Mouse (Mus musculus): ENCODE measurements around the gene Olfr549.

The Olfr549 gene

GRCm38 (mm10) chr7:102549570-102549969 lies at the start of gene Olfr549:
Gene Olfr549, plus strand, starts transcription at chr7:102549870.
- DNase-seq (ENCODE audit: low read depth, low spot score): no peak

- no peak for DNase-seq (ENCODE audit: low read depth, low spot score)
Measured at GRCm38 (mm10) chr7:102501986-102502385, 47.7 kb upstream of the Olfr549 start.

- peak; percentile 85 for DNase-seq (ENCODE audit: low read depth, low spot score)
Measured at GRCm38 (mm10) chr7:102506848-102507247, 42.8 kb upstream of the Olfr549 start.

- DNase-seq (ENCODE audit: low read depth, low spot score): no peak
Measured at GRCm38 (mm10) chr7:102508066-102508465, 41.6 kb upstream of the Olfr549 start.

GRCm38 (mm10) chr7:102508666-102509065 lies 41.0 kb upstream of the Olfr549 start:
- DNase-seq (ENCODE audit: low read depth, low spot score): no peak

- no peak for DNase-seq (ENCODE audit: low read depth, low spot score)
Measured at GRCm38 (mm10) chr7:102509726-102510125, 39.9 kb upstream of the Olfr549 start.

GRCm38 (mm10) chr7:102511927-102512326 lies 37.7 kb upstream of the Olfr549 start:
- DNase-seq (ENCODE audit: low read depth, low spot score): no peak

- DNase-seq (ENCODE audit: low read depth, low spot score): peak; percentile 90
Measured at GRCm38 (mm10) chr7:102512814-102513435, 36.7 kb upstream of the Olfr549 start.

GRCm38 (mm10) chr7:102514144-102514543 lies 35.5 kb upstream of the Olfr549 start:
- no peak for DNase-seq (ENCODE audit: low read depth, low spot score)

GRCm38 (mm10) chr7:102516261-102517050 lies 33.2 kb upstream of the Olfr549 start:
- no peak for DNase-seq (ENCODE audit: low read depth, low spot score)

GRCm38 (mm10) chr7:102517051-102517335 lies 32.7 kb upstream of the Olfr549 start:
- no peak for DNase-seq (ENCODE audit: low read depth, low spot score)

GRCm38 (mm10) chr7:102529052-102529451 lies 20.6 kb upstream of the Olfr549 start:
- DNase-seq (ENCODE audit: low read depth, low spot score): peak; percentile 51

GRCm38 (mm10) chr7:102534449-102534848 lies 15.2 kb upstream of the Olfr549 start, which contains the start of gene Olfr547:
Gene Olfr547, plus strand, starts transcription at chr7:102534749.
- no peak for DNase-seq (ENCODE audit: low read depth, low spot score)

- no peak for DNase-seq (ENCODE audit: low read depth, low spot score)
Measured at GRCm38 (mm10) chr7:102540596-102540995, 9.1 kb upstream of the Olfr549 start, which contains the start of gene Olfr548-ps1. Gene Olfr548-ps1, plus strand, starts transcription at chr7:102540896.

- DNase-seq (ENCODE audit: low read depth, low spot score): peak; percentile 38
Measured at GRCm38 (mm10) chr7:102541251-102541650, 8.4 kb upstream of the Olfr549 start.

GRCm38 (mm10) chr7:102553279-102553678 lies 3.6 kb downstream of the Olfr549 start:
- DNase-seq (ENCODE audit: low read depth, low spot score): peak; percentile 23

- peak; percentile 92 for DNase-seq (ENCODE audit: low read depth, low spot score)
Measured at GRCm38 (mm10) chr7:102564999-102565997, 15.6 kb downstream of the Olfr549 start, which contains the start of gene Trim21. Gene Trim21, minus strand, starts transcription at chr7:102565486.

GRCm38 (mm10) chr7:102566219-102566618 lies 16.5 kb downstream of the Olfr549 start:
- no peak for DNase-seq (ENCODE audit: low read depth, low spot score)

- no peak for DNase-seq (ENCODE audit: low read depth, low spot score)
Measured at GRCm38 (mm10) chr7:102571142-102571541, 21.5 kb downstream of the Olfr549 start, which contains the start of gene Olfr550. Gene Olfr550, plus strand, starts transcription at chr7:102571442.

- DNase-seq (ENCODE audit: low read depth, low spot score): no peak
Measured at GRCm38 (mm10) chr7:102573174-102573830, 23.6 kb downstream of the Olfr549 start.

- DNase-seq (ENCODE audit: low read depth, low spot score): no peak
Measured at GRCm38 (mm10) chr7:102575998-102576397, 26.3 kb downstream of the Olfr549 start.
